In the genomic region with DNA sequence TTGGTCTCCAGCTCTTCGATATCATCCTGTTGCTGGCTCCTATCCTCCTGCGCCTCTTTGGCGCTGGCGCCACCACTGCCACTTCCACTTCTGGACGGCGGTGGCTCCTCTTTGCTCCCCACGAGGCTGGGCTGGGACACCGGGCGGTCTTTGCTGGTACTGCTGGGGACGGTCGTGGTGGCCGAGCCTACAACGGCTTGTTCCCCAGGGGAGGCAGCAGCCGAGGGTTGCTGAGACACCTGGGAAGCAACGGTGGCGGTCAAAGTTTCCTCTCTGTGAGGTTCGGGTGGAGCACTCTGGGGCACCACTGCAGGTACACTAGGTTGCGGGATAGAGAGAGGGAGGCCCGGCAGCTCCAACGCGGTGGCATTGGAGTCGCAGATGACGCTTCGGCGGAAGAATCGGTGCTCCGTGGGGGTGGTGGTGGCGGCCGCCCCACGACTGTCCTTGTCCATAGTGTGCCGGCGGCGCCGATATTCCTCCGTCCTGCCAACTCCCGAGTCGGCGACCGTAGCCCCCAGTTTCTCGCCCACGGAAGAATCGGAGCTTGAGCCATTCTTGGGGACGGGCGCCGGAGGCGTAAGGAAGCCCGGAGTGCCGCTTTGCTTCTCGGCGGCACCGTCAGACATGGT, we compare ENCODE assay signal across 8 mouse cellular contexts. TPM values are rescaled to one million over a fixed set of nuclear protein-coding genes. Genes with fewer than 3 reads are reported as not detected.
A peak's percentile ranks its signal among the peaks of the same experiment; 100 is the strongest.
DNase-seq lines count a peak whose midpoint lies in the region; ATAC-seq lines count a peak whose summit lies in the region.

No protein-coding gene starts in this region.

- under 1% methylated on average over 51 of the region's 51 CpGs for whole genome bisulfite sequencing in intestine, embryonic 14.5 days

- H3K27me3 ChIP-seq in intestine, embryonic 14.5 days (replicated peaks; ENCODE audit: control insufficient read depth, insufficient read depth, low read length) = no peaks in the 10 kb centered on the region

- peak overlapping the region; percentile 79 for H3K4me2 ChIP-seq in intestine, embryonic 14.5 days (ENCODE audit: low read length)

- H3K27ac ChIP-seq in intestine, embryonic 14.5 days (ENCODE audit: low read depth) = peak overlapping the region; percentile 96

- peak overlapping the region; percentile 80 for H3K9ac ChIP-seq in intestine, embryonic 14.5 days (ENCODE audit: low read length)

- peaks cover 15% of the 10 kb centered on the region for H3K36me3 ChIP-seq in intestine, embryonic 14.5 days (ENCODE audit: control insufficient read depth, insufficient read depth, low read length)

- no peaks in the 10 kb centered on the region for H3K9me3 ChIP-seq in intestine, embryonic 14.5 days (ENCODE audit: control insufficient read depth, low read length)

- peaks cover 4% of the 10 kb centered on the region; the same call in 1 of the 2 replicates for H3K4me1 ChIP-seq in intestine, embryonic 14.5 days (replicated peaks; ENCODE audit: control insufficient read depth, insufficient read depth, low read length)

- DNase-seq in adrenal gland, adult 2 months = peak; percentile 85
- peak; percentile 80 for DNase-seq in embryo, embryonic 11 days
- peak; percentile 58 for DNase-seq in gastrocnemius, postnatal 25 days
- peak; percentile 84 for DNase-seq in intestine, embryonic 14.5 days (ENCODE audit: low spot score)
- DNase-seq in left cerebral cortex, postnatal 36 days (ENCODE audit: low spot score in 2 of 2) = peak; percentile 60 to 67
- DNase-seq in mesoderm, embryonic 11.5 days (ENCODE audit: low read depth, low spot score) = peak; percentile 70
- peak; percentile 66 for DNase-seq in right cerebral cortex, postnatal 25 days
- peak; percentile 67 for DNase-seq in yolk sac, embryonic 10.5 days (ENCODE audit: low spot score)

- no peak; the same call in 1 of the 2 replicates for ATAC-seq in intestine, embryonic 14.5 days (replicated peaks; ENCODE audit: low FRiP score, low TSS enrichment, low read depth)

- intact Hi-C loops in left cerebral cortex, postnatal 36 days (cut with DNase I) = loop anchor here (5.0 to 10.0 kb wide), 2 partner anchors 35 to 552 kb away; no protein-coding TSS in a partner anchor

- peak overlapping the region; percentile 87 for H3K4me3 ChIP-seq in intestine, embryonic 14.5 days (ENCODE audit: low read depth, low read length)

RNA-seq across cellular contexts. Expression of gene Wnk1, which starts 1.4 kb away (rescaled TPM):
- total RNA-seq in adrenal gland, adult 2 months (2021) = 100 to 1,000 TPM; 140 to 212 TPM
- polyA plus RNA-seq in adrenal gland, adult 2 months (2012; rRNA removed) = 77.1 and 97.5 TPM in 2 replicates
- 100 to 1,000 TPM; 263 to 303 TPM for total RNA-seq in gastrocnemius, postnatal 25 days (2021)
- polyA plus RNA-seq in intestine, embryonic 14.5 days (2014; fragmentation: Nextera tagmentation; extraction: Ambion mirVana) = 59.9 and 66.3 TPM in 2 replicates
- total RNA-seq in left cerebral cortex, postnatal 36 days (2021) = 100 to 1,000 TPM; 152 to 184 TPM

RNA-seq across cellular contexts. Expression of gene Ninj2, which starts 56.0 kb away (rescaled TPM):
- total RNA-seq in adrenal gland, adult 2 months (2021) = not detected
- polyA plus RNA-seq in adrenal gland, adult 2 months (2012; rRNA removed) = not detected in 2 replicates
- not detected for total RNA-seq in gastrocnemius, postnatal 25 days (2021)
- not detected in 2 replicates for polyA plus RNA-seq in intestine, embryonic 14.5 days (2014; fragmentation: Nextera tagmentation; extraction: Ambion mirVana)
- total RNA-seq in left cerebral cortex, postnatal 36 days (2021) = 1 to 10 TPM in 1 of 2 experiments, under 1 TPM in 1; 0.66 to 1.8 TPM
